Mouse (Mus musculus) adipocyte (in vitro differentiated cells): ENCODE data around the gene Carmil2.
A peak's percentile ranks its signal among the peaks of the same experiment; 100 is the strongest.

Experiments used
- DNase-seq: peaks from one replicate; pipeline ENCODE4 v3.0.0-alpha.2; 2016; ENCODE audit warnings: low spot score

Carmil2 gene

GRCm38 (mm10) chr8:105695080-105695780 is 9.2 kb downstream of the Carmil2 start:
- DNase-seq: no peak

GRCm38 (mm10) chr8:105697196-105697780 is 11.2 kb downstream of the Carmil2 start:
- no peak for DNase-seq

- no peak for DNase-seq
Observed at GRCm38 (mm10) chr8:105698734-105699133, 12.7 kb downstream of the Carmil2 start.

- no peak for DNase-seq
Observed at GRCm38 (mm10) chr8:105699488-105700215, 13.6 kb downstream of the Carmil2 start.

- DNase-seq: no peak
Observed at GRCm38 (mm10) chr8:105700566-105700965, 14.5 kb downstream of the Carmil2 start.

GRCm38 (mm10) chr8:105700966-105701824 is 15.1 kb downstream of the Carmil2 start, which contains the start of the genes Acd and Pard6a:
Acd (minus strand) TSS chr8:105701102.
Pard6a (plus strand) TSS chr8:105701148.
- peak; percentile 94 for DNase-seq

- no peak for DNase-seq
Observed at GRCm38 (mm10) chr8:105702001-105702401, 15.9 kb downstream of the Carmil2 start.

- DNase-seq: no peak
Observed at GRCm38 (mm10) chr8:105702731-105703415, 16.8 kb downstream of the Carmil2 start.

GRCm38 (mm10) chr8:105704146-105704812 is 18.2 kb downstream of the Carmil2 start:
- no peak for DNase-seq

- DNase-seq: no peak
Observed at GRCm38 (mm10) chr8:105704955-105705354, 18.9 kb downstream of the Carmil2 start.

GRCm38 (mm10) chr8:105706426-105706825 is 20.4 kb downstream of the Carmil2 start:
- no peak for DNase-seq

- DNase-seq: peak; percentile 89
Observed at GRCm38 (mm10) chr8:105707498-105708403, 21.7 kb downstream of the Carmil2 start, which contains the start of the genes 4933405L10Rik and Enkd1. 4933405L10Rik (plus strand) TSS chr8:105707655. Enkd1 (minus strand) TSS chr8:105708210.

GRCm38 (mm10) chr8:105708675-105709074 is 22.6 kb downstream of the Carmil2 start:
- no peak for DNase-seq

- DNase-seq: no peak
Observed at GRCm38 (mm10) chr8:105709317-105709716, 23.2 kb downstream of the Carmil2 start.

- no peak for DNase-seq
Observed at GRCm38 (mm10) chr8:105712286-105712685, 26.2 kb downstream of the Carmil2 start.

GRCm38 (mm10) chr8:105714139-105714538 is 28.1 kb downstream of the Carmil2 start:
- DNase-seq: peak; percentile 96

- no peak for DNase-seq
Observed at GRCm38 (mm10) chr8:105715042-105715441, 29.0 kb downstream of the Carmil2 start.

GRCm38 (mm10) chr8:105716302-105716945 is 30.4 kb downstream of the Carmil2 start:
- no peak for DNase-seq

GRCm38 (mm10) chr8:105719637-105720036 is 33.6 kb downstream of the Carmil2 start:
- no peak for DNase-seq
